Mouse (Mus musculus) CH12.LX (cell line): ENCODE data around the gene Sestd1. TPM values are rescaled to one million over a fixed set of nuclear protein-coding genes. Genes with fewer than 3 reads are reported as not detected.

ENCODE experiments used
- DNase-seq: peaks from one replicate; pipeline ENCODE4 v3.0.0-alpha.2; 2013; ENCODE audit errors: extremely low read depth
- H3K27ac ChIP-seq: 2 replicates; pipeline ENCODE4 v1.5.1; 2012; ENCODE audit warnings: low read depth, mild to moderate bottlenecking, control low read depth, moderate library complexity; ENCODE audit not compliant: insufficient read depth
- H3K27me3 ChIP-seq: replicated peaks from 2 replicates; pipeline ENCODE3; 2012; ENCODE audit warnings: inconsistent platforms
- H3K36me3 ChIP-seq, 2 experiments: replicated peaks in 1 of 2; 2 replicates each; pipeline versions ENCODE3 to v1.6.1; 2012; ENCODE audit warnings: inconsistent platforms in 1 of 2, low read length in 1 of 2, mild to moderate bottlenecking in 1 of 2, mixed read lengths in 1 of 2, moderate library complexity in 1 of 2; ENCODE audit not compliant: control insufficient read depth in 1 of 2, insufficient read depth in 1 of 2
- H3K4me1 ChIP-seq, 2 experiments: 2 replicates each; pipeline ENCODE4 v1.6.1; 2012; ENCODE audit warnings: inconsistent platforms in 1 of 2, moderate library complexity in 1 of 2; ENCODE audit not compliant: insufficient read depth in 2 of 2, control insufficient read depth in 1 of 2
- H3K4me2 ChIP-seq: 2 replicates; pipeline ENCODE4 v1.6.1; 2012; ENCODE audit warnings: low read depth, mild to moderate bottlenecking, control low read depth; ENCODE audit not compliant: poor library complexity, insufficient read depth, severe bottlenecking
- H3K4me3 ChIP-seq, 3 experiments: fragments of 150-350 bp in 1 of 3; sonication (generic) in 1 of 3; replicated peaks in 1 of 3; 2 replicates each; pipeline versions ENCODE3 to v1.5.1; 2011 to 2012; ENCODE audit warnings: low read depth in 2 of 3, low read length in 2 of 3, mild to moderate bottlenecking in 2 of 3, moderate library complexity in 2 of 3, control low read depth in 1 of 3, improper control_type of control experiment in 1 of 3, inconsistent platforms in 1 of 3, mixed read lengths in 1 of 3; ENCODE audit not compliant: poor library complexity in 1 of 3
- H3K79me2 ChIP-seq: replicated peaks from 2 replicates; pipeline ENCODE4 v1.6.1; 2012; ENCODE audit warnings: mild to moderate bottlenecking, moderate library complexity; ENCODE audit not compliant: control insufficient read depth, poor library complexity, insufficient read depth, severe bottlenecking; ENCODE audit errors: extremely low read depth
- H3K9ac ChIP-seq: 2 replicates; pipeline ENCODE4 v1.6.1; 2012; ENCODE audit warnings: low read depth, mild to moderate bottlenecking, control low read depth, moderate library complexity; ENCODE audit not compliant: insufficient read depth
- H3K9me3 ChIP-seq: replicated peaks from 2 replicates; pipeline ENCODE3; 2012; ENCODE audit warnings: low read length, inconsistent platforms, mixed read lengths
- CTCF ChIP-seq, 2 experiments: IDR thresholded peaks in 1 of 2; conservative IDR thresholded peaks in 1 of 2; 2 replicates each; pipeline ENCODE4 v1.5.1; 2011 to 2012; ENCODE audit warnings: low read depth in 2 of 2, low read length in 2 of 2, improper control_type of control experiment in 1 of 2, inconsistent platforms in 1 of 2, mild to moderate bottlenecking in 1 of 2, moderate library complexity in 1 of 2
- EP300 ChIP-seq: IDR thresholded peaks from 2 replicates; pipeline ENCODE4 v1.6.1; 2011; ENCODE audit warnings: low read length, improper control_type of control experiment
- GABPA ChIP-seq: IDR thresholded peaks from 2 replicates; pipeline ENCODE4 v1.6.1; 2012; ENCODE audit warnings: low read depth, low read length, improper control_type of control experiment, inconsistent platforms; ENCODE audit not compliant: insufficient replicate concordance
- IRF4 ChIP-seq: IDR thresholded peaks from 2 replicates; pipeline ENCODE4 v1.6.1; 2014; ENCODE audit warnings: low read depth, mild to moderate bottlenecking, inconsistent platforms, low read length, improper control_type of control experiment
- JUN ChIP-seq: IDR thresholded peaks from 2 replicates; pipeline ENCODE4 v1.6.1; 2011; ENCODE audit warnings: low read depth, mild to moderate bottlenecking, low read length, improper control_type of control experiment, moderate library complexity; ENCODE audit not compliant: insufficient read depth
- MAFK ChIP-seq: IDR thresholded peaks from 2 replicates; pipeline ENCODE4 v1.6.1; 2011; ENCODE audit warnings: low read length, improper control_type of control experiment; ENCODE audit not compliant: insufficient replicate concordance
- MAX ChIP-seq: IDR thresholded peaks from 2 replicates; pipeline ENCODE4 v1.6.1; 2011; ENCODE audit warnings: low read length, improper control_type of control experiment
- MAZ ChIP-seq: IDR thresholded peaks from 2 replicates; pipeline ENCODE4 v1.6.1; 2012; ENCODE audit warnings: low read depth, mild to moderate bottlenecking, inconsistent platforms, low read length, improper control_type of control experiment, moderate library complexity
- MEF2A ChIP-seq: IDR thresholded peaks from 2 replicates; pipeline ENCODE4 v1.6.1; 2014; ENCODE audit warnings: low read depth, mild to moderate bottlenecking, inconsistent platforms, low read length, improper control_type of control experiment, borderline replicate concordance
- MXI1 ChIP-seq: IDR thresholded peaks from 2 replicates; pipeline ENCODE4 v1.6.1; 2011; ENCODE audit warnings: mild to moderate bottlenecking, low read depth, low read length, improper control_type of control experiment
- MYC ChIP-seq: IDR thresholded peaks from 2 replicates; pipeline ENCODE4 v1.6.1; 2011; ENCODE audit warnings: low read depth, mild to moderate bottlenecking, improper control_type of control experiment, low read length
- NRF1 ChIP-seq: IDR thresholded peaks from 2 replicates; pipeline ENCODE4 v1.6.1; 2014; ENCODE audit warnings: low read depth, mild to moderate bottlenecking, inconsistent platforms, low read length, improper control_type of control experiment, moderate library complexity
- POLR2A ChIP-seq: IDR thresholded peaks from 2 replicates; pipeline ENCODE4 v1.6.1; 2011; ENCODE audit warnings: low read depth, mild to moderate bottlenecking, improper control_type of control experiment, low read length
- RCOR1 ChIP-seq: conservative IDR thresholded peaks from 2 replicates; pipeline ENCODE4 v1.6.1; 2012; ENCODE audit warnings: low read depth, mild to moderate bottlenecking, inconsistent platforms, low read length, improper control_type of control experiment
- SMC3 ChIP-seq: IDR thresholded peaks from 2 replicates; pipeline ENCODE4 v1.6.1; 2011; ENCODE audit warnings: low read depth, low read length, improper control_type of control experiment
- TBP ChIP-seq: conservative IDR thresholded peaks from 2 replicates; pipeline ENCODE4 v1.6.1; 2011; ENCODE audit warnings: low read depth, low read length, improper control_type of control experiment
- USF1 ChIP-seq: IDR thresholded peaks from 2 replicates; pipeline ENCODE4 v1.6.1; 2014; ENCODE audit warnings: low read depth, mild to moderate bottlenecking, inconsistent platforms, low read length, improper control_type of control experiment
- USF2 ChIP-seq: conservative IDR thresholded peaks from 2 replicates; pipeline ENCODE4 v1.6.1; 2011; ENCODE audit warnings: low read depth, low read length, improper control_type of control experiment
- ZKSCAN1 ChIP-seq: IDR thresholded peaks from 2 replicates; pipeline ENCODE4 v1.6.1; 2012; ENCODE audit warnings: low read depth, inconsistent platforms, low read length, improper control_type of control experiment, borderline replicate concordance
- ZMIZ1 ChIP-seq: IDR thresholded peaks from 2 replicates; pipeline ENCODE4 v1.6.1; 2012; ENCODE audit warnings: low read depth, mild to moderate bottlenecking, inconsistent platforms, low read length, improper control_type of control experiment
- dilution Hi-C: fragments of 300-500 bp; cut with MboI; formaldehyde crosslinking; loops from 2 replicates; pipeline ENCODE4 v1.14.3; 2020; ENCODE audit warnings: low sequenced_read_pairs; ENCODE audit not compliant: extremely low pct_unique_long_range_greater_than_20kb, extremely low pct_ligation_motif_present
- in situ Hi-C: fragments of 300-500 bp; cut with MboI; formaldehyde crosslinking; loops from 3 replicates; pipeline ENCODE4 v1.14.3; 2019; ENCODE audit warnings: low sequenced_read_pairs, low pct_ligation_motif_present, low pct_unique_long_range_greater_than_20kb, mixed read lengths
- polyA plus RNA-seq: library from polyadenylated mRNA; unstranded; fragments of >175 nt; gene quantifications from 2 replicates; pipeline ENCODE4 v1.2.1, GENCODE M21; 2012; ENCODE audit warnings: low read depth; ENCODE audit not compliant: insufficient read length
- total RNA-seq, 2 experiments: library from RNA; depleted of rRNA; stranded (reverse); fragments of 300-350 nt in 1 of 2; fragments of >200 nt in 1 of 2; gene quantifications; 2 replicates each; pipeline ENCODE4 v1.2.3; 2012 to 2014

Gene Sestd1
- total and polyA plus RNA-seq, 3 experiments: not detected

DNA sequence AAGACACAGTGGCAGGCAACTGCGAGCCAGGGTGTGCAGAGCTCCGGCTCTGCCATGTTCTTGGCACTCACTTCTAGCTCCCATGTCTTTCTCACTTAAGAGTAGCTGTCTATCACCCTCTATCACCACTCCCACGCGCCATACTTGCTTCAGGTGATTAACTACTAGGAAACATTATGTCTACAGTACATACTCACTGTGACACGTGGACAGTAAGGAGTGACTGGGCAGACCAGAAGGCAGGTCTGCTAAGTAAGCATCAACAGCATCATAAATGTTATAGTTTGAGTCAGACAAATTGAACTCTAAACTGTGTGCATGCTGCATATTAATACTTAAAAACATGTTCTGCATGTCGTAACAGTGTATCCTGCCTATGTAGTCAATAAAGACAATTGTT lies 27.2 kb downstream of the Sestd1 start:
- Histone ChIP-seq H3K36me3 (no peaks in the 10 kb centered on the region), H3K4me2 (no peak overlapping the region), H3K4me3 (no peak overlapping the region), H3K4me1 (no peaks in the 10 kb centered on the region), H3K9ac (no peak overlapping the region), H3K79me2 (no peaks in the 10 kb centered on the region), H3K9me3 (peaks cover 60% of the 10 kb centered on the region), H3K27me3 (no peaks in the 10 kb centered on the region), H3K27ac (no peak overlapping the region)
- in situ Hi-C loops: no loop called here
- dilution Hi-C loops: no loop called here
- no peak for DNase-seq
- TF ChIP-seq MEF2A (no peak), JUN (no peak), EP300 (no peak), SMC3 (no peak), USF1 (no peak), TBP (no peak), RCOR1 (no peak), MAFK (no peak), MAZ (no peak), GABPA (no peak), USF2 (no peak), MYC (no peak), IRF4 (no peak), POLR2A (no peak), NRF1 (no peak), MXI1 (no peak), CTCF (conservative IDR thresholded peaks at IDR 0.05 in 1 of 2, IDR thresholded peaks at IDR 0.05 in 1 of 2; ENCODE audit: low read depth in 2 of 2, low read length in 2 of 2) (no peak)

DNA sequence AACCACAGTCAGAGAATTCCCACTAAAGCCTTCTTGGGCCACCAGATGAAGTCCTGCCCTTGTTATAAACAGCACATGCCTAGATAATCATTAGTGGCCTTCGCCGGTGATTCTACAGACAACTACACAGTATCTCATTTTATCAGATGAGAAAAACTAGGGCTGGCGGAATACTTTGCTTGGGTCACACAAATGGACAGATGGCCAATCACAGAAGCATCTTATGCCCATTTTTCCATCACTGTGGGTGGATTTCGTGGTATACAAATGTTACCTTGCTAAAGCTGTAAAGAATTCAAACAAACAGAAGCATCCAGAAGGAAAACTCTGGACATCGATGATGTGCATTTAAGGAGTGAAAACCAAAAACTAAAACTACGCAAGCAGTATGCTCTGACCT lies 28.7 kb downstream of the Sestd1 start:
- Histone ChIP-seq H3K4me2 (no peak overlapping the region), H3K4me3 (no peak overlapping the region), H3K4me1 (no peaks in the 10 kb centered on the region), H3K9me3 (peaks cover 64% of the 10 kb centered on the region), H3K9ac (no peak overlapping the region), H3K79me2 (no peaks in the 10 kb centered on the region), H3K27me3 (no peaks in the 10 kb centered on the region), H3K27ac (no peak overlapping the region), H3K36me3 (no peaks in the 10 kb centered on the region)
- TF ChIP-seq MAZ (no peak), MAX (no peak), ZKSCAN1 (no peak), ZMIZ1 (no peak)
- DNase-seq: no peak
- dilution Hi-C loops (no loop called here), in situ Hi-C loops (no loop called here)
